Mouse (Mus musculus) ES-Bruce4 (cell line): ENCODE measurements at regions not wholly inside any gene's neighbourhood (a gene's known extent, or its start where the extent isn't known, plus 50 kb on each side); places are given as distances from the start of the nearest gene placed in this dataset.

Source experiments
- EP300 ChIP-seq: IDR thresholded peaks from 2 replicates; pipeline ENCODE4 v1.6.1; 2011; ENCODE audit warnings: low read depth, low read length; ENCODE audit not compliant: insufficient read depth
- POLR2A ChIP-seq: IDR thresholded peaks from one replicate; pipeline ENCODE4 v1.8.1; 2011; ENCODE audit warnings: low read length; ENCODE audit not compliant: insufficient read depth

DNA sequence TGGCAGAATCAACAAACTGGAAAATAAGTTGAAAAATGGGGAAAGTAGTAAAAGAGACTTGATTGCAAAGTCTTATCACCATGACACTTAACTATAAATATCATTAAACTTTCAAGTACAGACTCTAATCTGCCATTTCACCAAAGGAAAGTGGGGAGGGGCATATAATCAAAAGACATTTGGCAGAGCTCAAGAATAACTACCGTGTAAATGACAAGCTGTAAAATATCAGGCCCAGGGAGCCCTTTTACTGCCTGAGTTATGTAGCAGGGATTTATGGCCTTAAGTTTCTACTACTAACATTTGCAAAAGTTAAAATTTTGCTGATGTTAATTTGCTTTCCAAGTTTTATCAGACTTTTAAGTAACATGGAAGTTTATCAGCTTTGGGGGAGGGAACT lies 620.1 kb downstream of the Nebl start:
- TF ChIP-seq POLR2A (no peak), EP300 (no peak)
